Mouse (Mus musculus) skeletal muscle tissue, adult 2 months (tissue): Measurements from ENCODE around the gene Pfkl.
A peak's percentile ranks its signal among the peaks of the same experiment; 100 is the strongest.
"Not testable (repeated sequence)": the region's sequence is repeated elsewhere in the genome, so short reads cannot be mapped to it uniquely, and the experiment has no call there.

Experiments used
- DNase-seq: peaks from one replicate; pipeline ENCODE4 v3.0.0-alpha.2; 2012; ENCODE audit warnings: low read depth, low spot score

Pfkl gene

GRCm38 (mm10) chr10:78012661-78013495, 3.0 kb upstream of the Pfkl start:
- DNase-seq = no peak

GRCm38 (mm10) chr10:78011116-78011515, 1.2 kb upstream of the Pfkl start:
- DNase-seq = not testable (repeated sequence)

GRCm38 (mm10) chr10:78010335-78010734, 452 bp upstream of the Pfkl start:
- no peak for DNase-seq

- peak; percentile 84 for DNase-seq
These were observed 519 bp downstream of the Pfkl start for GRCm38 (mm10) chr10:78009184-78009944.

- no peak for DNase-seq
These were observed 1.7 kb downstream of the Pfkl start for GRCm38 (mm10) chr10:78008169-78008568.

GRCm38 (mm10) chr10:78007203-78007602, 2.7 kb downstream of the Pfkl start:
- no peak for DNase-seq

GRCm38 (mm10) chr10:78005791-78006438, 4.0 kb downstream of the Pfkl start:
- no peak for DNase-seq

GRCm38 (mm10) chr10:78004479-78005100, 5.3 kb downstream of the Pfkl start:
- DNase-seq = no peak

- DNase-seq = no peak
These were observed 7.6 kb downstream of the Pfkl start for GRCm38 (mm10) chr10:78002316-78002715.

GRCm38 (mm10) chr10:78001796-78002195, 8.1 kb downstream of the Pfkl start:
- peak; percentile 42 for DNase-seq

- no peak for DNase-seq
These were observed 9.7 kb downstream of the Pfkl start for GRCm38 (mm10) chr10:78000200-78000599.

- DNase-seq = no peak
These were observed 14.2 kb downstream of the Pfkl start for GRCm38 (mm10) chr10:77995639-77996038.

- DNase-seq = no peak
These were observed 24.1 kb downstream of the Pfkl start for GRCm38 (mm10) chr10:77985775-77986174.

- DNase-seq = peak; percentile 79
These were observed 25.2 kb downstream of the Pfkl start for GRCm38 (mm10) chr10:77984660-77985059.

- DNase-seq = peak; percentile 94
These were observed 31.2 kb downstream of the Pfkl start, which contains the start of gene 1810043G02Rik for GRCm38 (mm10) chr10:77978351-77979350. Gene 1810043G02Rik, plus strand, starts transcription at chr10:77978524.

- no peak for DNase-seq
These were observed 33.3 kb downstream of the Pfkl start for GRCm38 (mm10) chr10:77976458-77977150.

GRCm38 (mm10) chr10:77975653-77976052, 34.2 kb downstream of the Pfkl start:
- no peak for DNase-seq

- no peak for DNase-seq
These were observed 35.1 kb downstream of the Pfkl start for GRCm38 (mm10) chr10:77974811-77975210.

GRCm38 (mm10) chr10:77974323-77974722, 35.6 kb downstream of the Pfkl start:
- no peak for DNase-seq
